Mouse (Mus musculus) midbrain, embryonic 11.5 days (tissue): ENCODE measurements at regions not wholly inside any gene's neighbourhood (a gene's known extent, or its start where the extent isn't known, plus 50 kb on each side); places are given as distances from the start of the nearest gene placed in this dataset.

Experiments used
- ATAC-seq: fragments of 200-750 bp; cut with Nextera tagmentation; 2 replicates; pipeline ENCODE4 v1.8.0; 2017; ENCODE audit warnings: moderate TSS enrichment, moderate library complexity; ENCODE audit not compliant: low FRiP score
- DNase-seq: peaks from one replicate; pipeline ENCODE4 v3.0.0; 2015; ENCODE audit warnings: low spot score; ENCODE audit errors: missing footprints
- H3K27ac ChIP-seq: fragments of 300-500 bp; sonication (generic); 2 replicates; pipeline ENCODE4 v1.5.1; 2014; ENCODE audit warnings: low read depth, low read length
- H3K27me3 ChIP-seq: fragments of 300-500 bp; sonication (generic); 2 replicates; pipeline ENCODE4 v1.6.1; 2014; ENCODE audit warnings: mild to moderate bottlenecking, low read length, moderate library complexity, mixed read lengths; ENCODE audit not compliant: control insufficient read depth, insufficient read depth
- H3K36me3 ChIP-seq: fragments of 300-500 bp; sonication (generic); 2 replicates; pipeline ENCODE4 v1.6.1; 2014; ENCODE audit warnings: mild to moderate bottlenecking, low read length, moderate library complexity, mixed read lengths; ENCODE audit not compliant: control insufficient read depth, insufficient read depth
- H3K4me1 ChIP-seq: fragments of 300-500 bp; sonication (generic); 2 replicates; pipeline ENCODE4 v1.6.1; 2014; ENCODE audit warnings: low read length; ENCODE audit not compliant: control insufficient read depth, insufficient read depth
- H3K4me2 ChIP-seq: fragments of 300-500 bp; sonication (generic); 2 replicates; pipeline ENCODE4 v1.6.1; 2014; ENCODE audit warnings: mild to moderate bottlenecking, moderate library complexity
- H3K4me3 ChIP-seq: fragments of 300-500 bp; sonication (generic); 2 replicates; pipeline ENCODE4 v1.5.1; 2014; ENCODE audit warnings: low read depth, low read length
- H3K9ac ChIP-seq: fragments of 300-500 bp; sonication (generic); 2 replicates; pipeline ENCODE4 v1.6.1; 2014; ENCODE audit warnings: low read length
- H3K9me3 ChIP-seq: fragments of 300-500 bp; sonication (generic); 2 replicates; pipeline ENCODE4 v1.6.1; 2016; ENCODE audit warnings: low read length; ENCODE audit not compliant: control insufficient read depth
- WGBS: fragments of 180-500 bp; shearing (Covaris S2); extraction: QIAGEN DNeasy Blood & Tissue Kit; methylation state at CpG from one replicate; pipeline ENCODE4 v1.1.7; 2014; 5-methylcytosine and 5-hydroxymethylcytosine counted together

DNA sequence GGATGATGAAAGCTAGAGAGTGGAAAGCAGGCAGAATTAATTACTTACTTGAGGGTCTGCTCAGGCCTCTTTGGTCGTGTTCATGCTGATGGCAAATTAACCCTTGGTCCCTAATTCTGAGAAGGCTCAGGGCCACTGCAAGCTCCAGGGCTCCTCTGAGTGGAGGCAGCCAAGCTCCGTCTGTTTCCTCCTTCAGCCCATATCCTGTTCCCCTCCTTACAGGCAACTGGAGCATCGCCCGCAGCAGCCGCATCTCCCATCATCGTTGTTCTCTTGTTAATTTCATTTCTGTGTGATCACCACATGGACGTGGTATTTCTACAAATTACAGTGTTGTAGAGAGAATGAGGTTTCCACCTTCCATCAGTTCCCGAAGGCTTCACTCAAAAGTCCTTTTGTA lies 513.6 kb upstream of the Nox3 start:
- no peak overlapping the region for H3K4me3 ChIP-seq
- no peaks in the 10 kb centered on the region for H3K4me1 ChIP-seq
- H3K9me3 ChIP-seq = no peaks in the 10 kb centered on the region
- no peak overlapping the region for H3K27ac ChIP-seq
- H3K36me3 ChIP-seq = no peaks in the 10 kb centered on the region
- H3K27me3 ChIP-seq = no peaks in the 10 kb centered on the region
- no peak overlapping the region for H3K9ac ChIP-seq
- DNase-seq (no peak), ATAC-seq (no peak)
- H3K4me2 ChIP-seq = no peak overlapping the region
- WGBS = 86% methylated on average over 8 of the region's 8 CpGs

DNA sequence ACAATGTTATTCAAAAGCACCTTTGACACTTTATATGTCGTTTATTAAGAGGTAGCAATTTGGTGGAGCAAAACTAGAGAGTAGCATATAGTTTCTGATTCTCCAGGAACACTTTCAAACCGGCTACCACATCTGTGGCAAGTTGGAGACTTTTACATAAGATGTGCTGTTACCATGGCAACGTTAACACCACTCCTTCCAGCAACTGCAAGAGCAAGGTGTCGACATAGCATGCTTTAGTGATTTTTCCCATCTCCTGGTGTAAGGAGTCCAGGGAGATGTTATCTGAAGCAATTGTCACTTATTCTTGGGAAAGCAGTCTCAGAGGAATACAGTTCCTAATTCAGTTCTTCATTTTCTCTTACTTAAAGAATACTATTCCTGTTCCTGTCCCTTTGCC lies 516.5 kb upstream of the Nox3 start:
- Histone ChIP-seq H3K36me3 (no peaks in the 10 kb centered on the region), H3K4me3 (no peak overlapping the region), H3K4me2 (no peak overlapping the region), H3K4me1 (no peaks in the 10 kb centered on the region), H3K9me3 (no peaks in the 10 kb centered on the region), H3K9ac (no peak overlapping the region), H3K27me3 (no peaks in the 10 kb centered on the region), H3K27ac (no peak overlapping the region)
- ATAC-seq (no peak), DNase-seq (no peak)
- 53% methylated on average over 4 of the region's 4 CpGs for WGBS

- Histone ChIP-seq H3K4me1 (no peaks in the 10 kb centered on the region), H3K9ac (no peak overlapping the region), H3K4me3 (no peak overlapping the region), H3K4me2 (no peak overlapping the region), H3K36me3 (no peaks in the 10 kb centered on the region), H3K27ac (no peak overlapping the region), H3K27me3 (no peaks in the 10 kb centered on the region), H3K9me3 (no peaks in the 10 kb centered on the region)
- ATAC-seq (no peak), DNase-seq (no peak)
- 76% methylated on average over 8 of the region's 8 CpGs for WGBS
Observed at GRCm38 (mm10) chr17:4214970-4215369, 518.9 kb upstream of the Nox3 start.

DNA sequence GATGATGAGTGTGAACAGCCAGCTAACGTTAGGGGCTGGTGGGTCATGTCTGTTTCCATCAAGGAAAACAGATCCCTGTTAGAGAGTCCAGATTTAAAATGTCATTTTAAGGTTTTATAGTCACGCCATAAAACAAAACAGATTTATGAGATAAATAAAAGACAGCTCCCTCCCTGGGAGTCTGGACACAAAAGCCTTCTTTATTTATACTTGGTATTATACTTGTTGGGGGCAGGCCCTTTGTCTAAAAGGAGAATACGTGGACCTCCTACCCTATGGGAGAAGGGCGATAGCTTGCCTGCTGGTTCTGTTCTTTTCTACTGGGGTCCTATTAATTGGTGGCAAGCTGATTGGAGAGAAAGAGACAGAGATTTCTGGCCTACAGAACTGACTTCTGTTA lies 520.1 kb upstream of the Nox3 start:
- no peak overlapping the region for H3K27ac ChIP-seq
- H3K4me3 ChIP-seq = no peak overlapping the region
- H3K4me1 ChIP-seq = no peaks in the 10 kb centered on the region
- no peaks in the 10 kb centered on the region for H3K36me3 ChIP-seq
- WGBS = 69% methylated on average over 4 of the region's 4 CpGs
- no peak overlapping the region for H3K4me2 ChIP-seq
- H3K9ac ChIP-seq = no peak overlapping the region
- ATAC-seq = no peak
- H3K9me3 ChIP-seq = no peaks in the 10 kb centered on the region
- DNase-seq = no peak
- no peaks in the 10 kb centered on the region for H3K27me3 ChIP-seq

DNA sequence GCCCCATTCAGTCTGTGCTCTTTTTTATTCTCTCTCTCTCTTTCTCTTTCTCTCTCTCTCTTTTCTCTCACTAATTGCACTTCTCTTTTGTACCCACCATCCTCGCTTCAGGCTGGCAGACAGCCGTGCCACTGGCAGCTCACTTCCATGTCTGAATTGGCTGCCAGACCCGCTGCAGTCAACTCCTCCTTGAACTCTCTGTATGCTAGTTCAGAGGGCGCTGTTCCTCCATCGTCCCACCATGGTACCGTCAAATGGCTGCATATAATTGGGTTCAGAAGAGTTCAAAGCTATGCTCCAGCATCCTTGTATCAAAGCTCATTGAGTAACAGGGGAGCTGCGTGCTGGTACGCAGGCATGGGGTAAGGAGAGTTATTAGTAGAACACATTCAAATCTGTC lies 520.7 kb upstream of the Nox3 start:
- Histone ChIP-seq H3K4me1 (no peaks in the 10 kb centered on the region), H3K4me3 (no peak overlapping the region), H3K27me3 (no peaks in the 10 kb centered on the region), H3K36me3 (no peaks in the 10 kb centered on the region), H3K9me3 (no peaks in the 10 kb centered on the region), H3K27ac (no peak overlapping the region), H3K9ac (no peak overlapping the region), H3K4me2 (no peak overlapping the region)
- no peak for ATAC-seq
- 89% methylated on average over 8 of the region's 8 CpGs for WGBS
- DNase-seq = no peak

DNA sequence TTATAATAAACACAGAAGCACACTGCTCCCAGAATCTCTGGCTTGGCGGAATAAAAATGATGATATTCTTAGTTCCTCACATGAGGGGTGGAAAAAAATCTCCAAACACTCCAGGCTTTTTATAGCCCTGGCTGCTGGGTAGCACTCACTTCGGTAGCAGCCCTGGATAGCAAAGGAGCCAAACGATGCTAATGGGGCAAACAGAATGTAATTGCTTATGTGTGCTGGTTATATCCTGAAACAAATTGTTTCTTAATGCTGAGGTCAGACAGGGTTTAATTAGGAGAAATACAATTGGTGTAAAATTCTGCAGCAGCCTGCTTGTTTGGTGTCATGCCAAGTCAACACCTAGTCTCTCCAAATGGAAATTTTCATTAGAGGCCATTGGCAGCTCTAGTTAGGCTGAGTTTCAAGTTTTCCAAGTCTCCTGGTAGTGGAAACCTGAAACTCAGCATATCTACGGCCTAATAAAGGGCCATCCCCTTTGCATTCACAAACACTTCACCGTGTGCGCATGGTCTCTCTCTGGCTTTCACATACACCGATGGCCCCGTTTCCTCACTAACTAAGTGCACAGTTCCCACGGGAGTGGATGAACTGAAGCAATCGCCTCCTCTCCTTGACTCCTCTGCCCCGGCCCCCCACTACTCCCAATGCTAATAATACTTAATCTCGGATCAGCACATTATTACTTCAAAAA lies 524.8 kb upstream of the Nox3 start:
- Histone ChIP-seq H3K4me1 (no peaks in the 10 kb centered on the region), H3K9me3 (no peaks in the 10 kb centered on the region), H3K36me3 (no peaks in the 10 kb centered on the region), H3K4me3 (no peak overlapping the region), H3K27me3 (no peaks in the 10 kb centered on the region), H3K27ac (no peak overlapping the region), H3K4me2 (no peak overlapping the region), H3K9ac (no peak overlapping the region)
- no peak for ATAC-seq
- DNase-seq = no peak
- WGBS = 83% methylated on average over 12 of the region's 12 CpGs

- ATAC-seq (no peak), DNase-seq (no peak)
- Histone ChIP-seq H3K4me3 (no peak overlapping the region), H3K27ac (no peak overlapping the region), H3K4me1 (no peaks in the 10 kb centered on the region), H3K27me3 (no peaks in the 10 kb centered on the region), H3K4me2 (no peak overlapping the region), H3K9ac (no peak overlapping the region), H3K36me3 (no peaks in the 10 kb centered on the region), H3K9me3 (no peaks in the 10 kb centered on the region)
- WGBS = 78% methylated on average over 10 of the region's 10 CpGs
Observed at GRCm38 (mm10) chr17:4227889-4228288, 531.8 kb upstream of the Nox3 start.

- H3K36me3 ChIP-seq = no peaks in the 10 kb centered on the region
- DNase-seq (no peak), ATAC-seq (no peak)
- no peak overlapping the region for H3K9ac ChIP-seq
- no peak overlapping the region for H3K4me2 ChIP-seq
- no peak overlapping the region for H3K27ac ChIP-seq
- H3K9me3 ChIP-seq = no peaks in the 10 kb centered on the region
- no peaks in the 10 kb centered on the region for H3K27me3 ChIP-seq
- H3K4me1 ChIP-seq = no peaks in the 10 kb centered on the region
- no peak overlapping the region for H3K4me3 ChIP-seq
- WGBS = 55% methylated on average over 2 of the region's 2 CpGs
Observed at GRCm38 (mm10) chr17:4229969-4230368, 533.9 kb upstream of the Nox3 start.

GRCm38 (mm10) chr17:4250476-4250875 lies 554.4 kb upstream of the Nox3 start:
- 91% methylated on average over 2 of the region's 2 CpGs for WGBS
- H3K27ac ChIP-seq = no peak overlapping the region
- no peaks in the 10 kb centered on the region for H3K9me3 ChIP-seq
- H3K4me3 ChIP-seq = no peak overlapping the region
- ATAC-seq = no peak
- H3K4me2 ChIP-seq = no peak overlapping the region
- no peaks in the 10 kb centered on the region for H3K27me3 ChIP-seq
- no peak for DNase-seq
- no peaks in the 10 kb centered on the region for H3K36me3 ChIP-seq
- H3K4me1 ChIP-seq = no peaks in the 10 kb centered on the region
- H3K9ac ChIP-seq = no peak overlapping the region
